Mouse (Mus musculus) heart, embryonic 15.5 days (tissue): ENCODE measurements around the gene Gm20521. TPM values are rescaled to one million over a fixed set of nuclear protein-coding genes. Genes with fewer than 3 reads are reported as not detected.
A peak's percentile ranks its signal among the peaks of the same experiment; 100 is the strongest.

Experiments
- ATAC-seq: fragments of 200-750 bp; cut with Nextera tagmentation; replicated peaks from 2 replicates; pipeline ENCODE4 v1.8.0; 2017; ENCODE audit warnings: low read depth, moderate TSS enrichment; ENCODE audit not compliant: insufficient number of reproducible peaks, insufficient read depth, low FRiP score
- H3K27ac ChIP-seq: fragments of 300-500 bp; sonication (generic); 2 replicates; pipeline ENCODE4 v1.5.1; 2015; ENCODE audit warnings: mild to moderate bottlenecking, inconsistent platforms
- H3K27me3 ChIP-seq: fragments of 300-500 bp; sonication (generic); 2 replicates; pipeline ENCODE4 v1.6.1; 2015; ENCODE audit warnings: inconsistent platforms
- H3K36me3 ChIP-seq: fragments of 300-500 bp; sonication (generic); 2 replicates; pipeline ENCODE4 v1.6.1; 2015; ENCODE audit warnings: mild to moderate bottlenecking, inconsistent platforms
- H3K4me1 ChIP-seq: fragments of 300-500 bp; sonication (generic); replicated peaks from 2 replicates; pipeline ENCODE4 v1.6.1; 2015; ENCODE audit warnings: inconsistent platforms
- H3K4me2 ChIP-seq: fragments of 300-500 bp; sonication (generic); 2 replicates; pipeline ENCODE4 v1.6.1; 2015; ENCODE audit warnings: inconsistent platforms, mild to moderate bottlenecking, moderate library complexity
- H3K4me3 ChIP-seq: fragments of 300-500 bp; sonication (generic); 2 replicates; pipeline ENCODE4 v1.5.1; 2015; ENCODE audit warnings: mild to moderate bottlenecking, inconsistent platforms
- H3K9ac ChIP-seq: fragments of 300-500 bp; sonication (generic); 2 replicates; pipeline ENCODE4 v1.6.1; 2015; ENCODE audit warnings: mild to moderate bottlenecking, inconsistent platforms
- H3K9me3 ChIP-seq: fragments of 300-500 bp; sonication (generic); replicated peaks from 2 replicates; pipeline ENCODE4 v1.6.1; 2016; ENCODE audit warnings: inconsistent platforms
- WGBS: fragments of 180-500 bp; shearing (Covaris S2); methylation state at CpG from one replicate; pipeline ENCODE4 v1.1.7; 2015; ENCODE audit warnings: mixed read lengths; 5-methylcytosine and 5-hydroxymethylcytosine counted together
- polyA plus RNA-seq: library from polyadenylated mRNA; unstranded; fragments of >200 nt; fragmentation: Nextera tagmentation; extraction: Ambion mirVana; gene quantifications from 2 replicates; pipeline ENCODE4 v1.2.1, GENCODE M21; 2015

Gm20521 gene
- polyA plus RNA-seq, 1 experiment from 2014 or later, result not detected

DNA sequence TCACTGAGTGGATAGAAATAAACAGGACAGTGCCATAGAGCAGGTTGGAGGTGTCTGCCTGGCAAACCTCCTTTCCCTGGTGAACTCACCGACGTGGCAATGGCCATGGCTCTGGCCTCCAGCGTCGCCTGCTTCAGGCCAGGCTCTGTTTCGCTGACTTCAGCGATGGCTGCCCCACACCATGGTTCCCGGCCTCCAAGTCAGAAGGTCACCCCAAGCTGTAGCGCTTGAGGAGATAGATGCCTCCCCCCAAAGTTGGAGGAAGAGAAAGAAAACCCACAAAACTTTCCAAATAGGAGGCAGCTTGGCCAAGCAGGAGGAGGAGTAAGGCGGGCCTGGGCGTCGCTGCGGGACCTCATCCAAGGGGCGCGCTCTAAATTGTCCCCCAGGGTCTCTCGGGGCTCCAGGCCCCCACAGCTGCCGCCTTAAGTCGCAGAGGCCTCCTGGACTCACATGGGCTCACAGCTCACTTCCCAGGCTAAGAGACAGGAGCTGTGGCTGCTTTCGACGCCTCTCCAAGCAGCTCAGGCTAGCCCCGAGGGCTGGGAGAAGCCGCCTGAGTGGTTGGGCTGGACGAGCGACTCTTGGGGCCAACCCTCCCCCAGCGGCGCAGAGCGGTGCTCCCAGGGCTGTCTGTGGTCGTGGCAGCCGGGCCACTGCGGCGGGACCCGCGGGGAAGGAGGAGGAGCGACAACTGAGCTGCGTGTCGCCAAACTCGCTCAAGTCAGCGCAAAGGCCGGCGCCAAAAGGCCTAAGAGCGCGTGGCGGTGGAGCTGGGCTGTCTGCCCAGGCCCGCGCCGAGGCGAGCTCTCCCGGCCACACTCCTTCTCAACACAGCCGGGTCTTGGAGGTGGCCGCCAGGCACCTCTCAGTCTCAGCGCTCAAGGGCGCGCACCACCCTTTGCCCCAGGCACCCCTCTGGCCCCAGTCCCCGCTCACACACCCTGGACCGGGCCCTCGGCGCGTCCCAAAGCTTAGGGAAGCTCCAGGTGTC is 42.4 kb downstream of the Gm20521 start, which contains the start of gene Efs:
Efs (minus strand) TSS at position 778 of the 994 bp plus-strand sequence.
- 3% methylated on average over 57 of the region's 57 CpGs for WGBS
- Histone ChIP-seq H3K36me3 (peaks cover 5% of the 10 kb centered on the region), H3K4me3 (peak within 1 kb of the TSS; percentile 59), H3K27ac (peak within 1 kb of the TSS; percentile 91), H3K27me3 (peaks cover 15% of the 10 kb centered on the region), H3K9me3 (no peaks in the 10 kb centered on the region), H3K4me1 (peaks cover 46% of the 10 kb centered on the region), H3K4me2 (peak within 1 kb of the TSS; percentile 93), H3K9ac (peak within 1 kb of the TSS; percentile 72)
- peak; percentile 51 for ATAC-seq

DNA sequence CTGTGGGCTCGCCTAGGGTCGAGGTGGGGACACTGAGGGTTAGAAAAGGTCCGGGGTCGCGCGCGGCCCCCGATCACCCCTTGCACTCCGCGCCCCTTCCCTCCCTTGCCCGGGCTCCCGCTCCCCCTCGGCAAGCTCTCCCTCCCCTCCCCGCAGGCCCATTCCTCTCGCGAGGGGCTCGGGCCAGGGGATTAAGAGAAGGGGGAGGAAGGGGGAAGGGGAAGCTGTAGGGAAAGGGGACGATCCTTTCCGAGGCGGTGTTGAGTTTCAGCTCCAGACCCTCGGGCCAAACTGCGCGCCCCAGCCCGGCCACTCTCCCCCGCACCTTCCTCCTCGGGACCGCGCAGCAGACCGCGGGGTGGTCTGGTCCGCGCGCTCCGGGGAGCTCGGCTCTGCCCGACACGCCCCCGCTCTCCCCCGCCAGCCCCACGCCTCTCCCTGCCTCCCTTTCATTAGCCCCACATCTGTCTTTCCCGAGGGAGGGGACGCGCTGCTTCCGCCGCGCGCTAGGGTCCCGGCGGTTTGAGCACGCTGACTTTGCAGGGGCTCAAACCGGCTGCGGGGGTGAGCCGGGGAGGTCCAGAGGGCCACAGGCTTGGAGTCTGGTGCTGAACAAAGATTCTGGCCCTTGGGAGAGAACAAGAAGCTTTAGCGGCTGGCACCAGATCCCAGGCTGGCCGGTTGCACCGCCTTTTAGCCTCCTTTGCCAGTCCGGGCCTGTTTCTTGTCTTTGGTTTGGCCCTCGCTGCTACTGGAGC is 43.3 kb downstream of the Gm20521 start:
- ATAC-seq, result peak; percentile 67
- H3K27ac ChIP-seq, result peak overlapping the region; percentile 91
- peaks cover 15% of the 10 kb centered on the region for H3K27me3 ChIP-seq
- H3K9me3 ChIP-seq, result no peaks in the 10 kb centered on the region
- H3K9ac ChIP-seq, result peak overlapping the region; percentile 72
- H3K4me1 ChIP-seq, result peaks cover 46% of the 10 kb centered on the region
- peak overlapping the region; percentile 59 for H3K4me3 ChIP-seq
- under 1% methylated on average over 52 of the region's 58 CpGs for WGBS
- H3K36me3 ChIP-seq, result no peaks in the 10 kb centered on the region
- peak overlapping the region; percentile 93 for H3K4me2 ChIP-seq

DNA sequence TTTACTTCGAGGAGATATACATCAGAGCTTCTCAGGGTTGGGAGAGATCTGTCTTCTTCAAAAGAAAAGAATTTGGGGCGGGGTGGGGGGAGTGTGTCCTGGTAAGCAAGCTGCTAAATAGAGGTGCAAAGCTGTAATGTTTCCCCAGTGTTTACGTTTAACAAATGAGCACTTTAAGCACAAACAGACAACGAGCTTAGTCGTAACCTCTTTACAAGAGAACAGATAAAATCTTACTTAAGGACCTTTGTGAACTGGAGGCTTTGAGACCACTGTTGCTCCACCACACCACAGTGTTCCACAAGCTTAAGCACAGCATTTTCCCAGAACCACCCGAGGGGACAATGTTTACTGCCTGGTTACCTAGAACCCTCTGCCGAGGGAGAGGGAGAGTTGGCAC is 44.1 kb downstream of the Gm20521 start:
- Histone ChIP-seq H3K4me1 (peaks cover 46% of the 10 kb centered on the region), H3K27me3 (peaks cover 15% of the 10 kb centered on the region), H3K9me3 (no peaks in the 10 kb centered on the region), H3K4me3 (peak overlapping the region; percentile 59; the same call in 1 of the 2 replicates), H3K27ac (peak overlapping the region; percentile 91), H3K9ac (peak overlapping the region; percentile 72; the same call in 1 of the 2 replicates), H3K4me2 (peak overlapping the region; percentile 93), H3K36me3 (no peaks in the 10 kb centered on the region)
- 41% methylated on average over 7 of the region's 7 CpGs for WGBS
- no peak for ATAC-seq

GRCm38 (mm10) chr14:54929801-54930200 is 46.6 kb downstream of the Gm20521 start:
- no peaks in the 10 kb centered on the region for H3K36me3 ChIP-seq
- no peak overlapping the region for H3K27ac ChIP-seq
- H3K9ac ChIP-seq, result no peak overlapping the region
- 49% methylated on average over 5 of the region's 5 CpGs for WGBS
- ATAC-seq, result no peak
- H3K4me2 ChIP-seq, result no peak overlapping the region
- H3K9me3 ChIP-seq, result no peaks in the 10 kb centered on the region
- H3K4me1 ChIP-seq, result peaks cover 39% of the 10 kb centered on the region
- H3K4me3 ChIP-seq, result no peak overlapping the region
- peaks cover 15% of the 10 kb centered on the region for H3K27me3 ChIP-seq

- H3K9me3 ChIP-seq, result no peaks in the 10 kb centered on the region
- no peak overlapping the region for H3K4me2 ChIP-seq
- H3K4me3 ChIP-seq, result no peak overlapping the region
- no peak overlapping the region for H3K9ac ChIP-seq
- no peak overlapping the region for H3K27ac ChIP-seq
- H3K4me1 ChIP-seq, result peaks cover 33% of the 10 kb centered on the region
- H3K36me3 ChIP-seq, result no peaks in the 10 kb centered on the region
- 24% methylated on average over 2 of the region's 2 CpGs for WGBS
- no peak for ATAC-seq
- peaks cover 15% of the 10 kb centered on the region for H3K27me3 ChIP-seq
Measured at GRCm38 (mm10) chr14:54930431-54930830, 47.2 kb downstream of the Gm20521 start.

- Histone ChIP-seq H3K36me3 (no peaks in the 10 kb centered on the region), H3K9me3 (no peaks in the 10 kb centered on the region), H3K4me2 (no peak within 1 kb of the TSS), H3K27ac (no peak within 1 kb of the TSS), H3K4me3 (no peak within 1 kb of the TSS), H3K27me3 (peaks cover 6% of the 10 kb centered on the region), H3K9ac (no peak within 1 kb of the TSS), H3K4me1 (peaks cover 24% of the 10 kb centered on the region)
- no peak for ATAC-seq
- 34% methylated on average over 6 of the region's 6 CpGs for WGBS
Measured at GRCm38 (mm10) chr14:54932645-54933150, 49.5 kb downstream of the Gm20521 start, which contains the start of gene Il25. Gene Il25 (plus strand): TSS chr14:54932695.

- no peaks in the 10 kb centered on the region; the same call in 1 of the 2 replicates for H3K27me3 ChIP-seq
- no peak within 1 kb of the TSS for H3K4me2 ChIP-seq
Measured at GRCm38 (mm10) chr14:54935904-54936830, 52.9 kb downstream of the Gm20521 start, which contains the start of gene Cmtm5. Gene Cmtm5 (plus strand): TSS chr14:54936261.

GRCm38 (mm10) chr14:54936831-54937160 is 53.6 kb downstream of the Gm20521 start:
- no peak overlapping the region for H3K4me2 ChIP-seq
- H3K27me3 ChIP-seq, result no peaks in the 10 kb centered on the region; the same call in 1 of the 2 replicates
- H3K4me3 ChIP-seq, result no peak overlapping the region
- no peak overlapping the region for H3K9ac ChIP-seq
- no peak for ATAC-seq
- peak overlapping the region; percentile 43 for H3K27ac ChIP-seq
- WGBS, result 35% methylated on average over 6 of the region's 6 CpGs
- H3K36me3 ChIP-seq, result peaks cover 9% of the 10 kb centered on the region; the same call in 1 of the 2 replicates
- no peaks in the 10 kb centered on the region for H3K9me3 ChIP-seq
- peaks cover 13% of the 10 kb centered on the region for H3K4me1 ChIP-seq

More at GRCm38 (mm10) chr14:54935904-54936830, 52.9 kb downstream of the Gm20521 start, which contains the start of gene Cmtm5:
- WGBS, result 21% methylated on average over 8 of the region's 8 CpGs
- ATAC-seq, result no peak
- Histone ChIP-seq H3K36me3 (peaks cover 3% of the 10 kb centered on the region; the same call in 1 of the 2 replicates), H3K9me3 (no peaks in the 10 kb centered on the region), H3K4me1 (peaks cover 13% of the 10 kb centered on the region), H3K4me3 (no peak within 1 kb of the TSS), H3K9ac (no peak within 1 kb of the TSS), H3K27ac (peak within 1 kb of the TSS; percentile 43)

DNA sequence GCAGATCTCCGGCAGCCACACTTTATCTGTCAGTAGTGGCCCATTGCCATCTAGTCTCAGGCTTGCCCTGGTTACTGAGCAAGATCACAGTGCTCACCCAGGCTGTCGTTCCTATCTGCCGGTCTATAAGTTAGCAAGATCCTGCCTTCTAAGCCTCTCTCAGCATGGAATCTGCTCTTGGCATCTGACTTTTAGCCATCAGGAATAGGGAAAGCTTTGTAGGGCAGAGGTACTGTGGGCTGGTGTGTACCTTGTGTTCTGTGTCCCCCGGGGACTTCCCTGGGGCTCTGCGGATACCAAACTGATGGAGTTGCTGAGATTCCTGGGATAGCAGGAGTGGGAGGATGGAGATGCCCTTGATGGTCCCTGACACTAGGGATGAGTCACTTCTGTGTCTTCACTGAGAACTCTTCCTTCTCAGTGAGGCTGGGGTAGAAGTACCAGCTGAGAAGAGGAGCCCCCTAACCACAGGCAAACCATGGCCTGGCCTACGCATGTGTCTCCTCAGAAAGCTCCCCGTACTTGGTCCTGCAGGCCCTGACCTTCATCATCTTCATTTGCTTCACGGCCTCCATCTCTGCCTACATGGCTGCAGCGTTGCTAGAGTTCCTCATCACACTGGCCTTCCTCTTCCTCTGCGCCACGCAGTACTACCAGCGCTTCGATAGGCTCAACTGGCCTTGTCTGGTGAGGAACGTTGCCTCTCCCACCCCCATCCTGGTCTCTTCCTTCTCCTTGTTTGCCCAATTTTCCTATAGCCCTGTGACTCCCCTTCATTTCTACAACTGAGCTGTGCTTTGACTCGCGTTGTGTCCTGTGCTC is 54.3 kb downstream of the Gm20521 start:
- WGBS, result 68% methylated on average over 16 of the region's 16 CpGs
- no peak overlapping the region for H3K4me2 ChIP-seq
- H3K36me3 ChIP-seq, result peaks cover 17% of the 10 kb centered on the region; the same call in 1 of the 2 replicates
- H3K4me1 ChIP-seq, result peaks cover 13% of the 10 kb centered on the region
- H3K4me3 ChIP-seq, result no peak overlapping the region
- H3K27ac ChIP-seq, result 0 out of 2 replicates have a peak overlapping the region, but pooled peaks have one; percentile 4
- no peaks in the 10 kb centered on the region; the same call in 1 of the 2 replicates for H3K27me3 ChIP-seq
- H3K9me3 ChIP-seq, result no peaks in the 10 kb centered on the region
- H3K9ac ChIP-seq, result no peak overlapping the region
- ATAC-seq, result no peak
